Mouse (Mus musculus) cerebellum, postnatal 14 days (tissue): ENCODE results near the gene Gpr19.

Source experiments
- DNase-seq, 2 experiments: peaks; one replicate each; pipeline ENCODE4 v3.0.0; 2021; ENCODE audit warnings: mixed read lengths in 2 of 2

Gene Gpr19

DNA sequence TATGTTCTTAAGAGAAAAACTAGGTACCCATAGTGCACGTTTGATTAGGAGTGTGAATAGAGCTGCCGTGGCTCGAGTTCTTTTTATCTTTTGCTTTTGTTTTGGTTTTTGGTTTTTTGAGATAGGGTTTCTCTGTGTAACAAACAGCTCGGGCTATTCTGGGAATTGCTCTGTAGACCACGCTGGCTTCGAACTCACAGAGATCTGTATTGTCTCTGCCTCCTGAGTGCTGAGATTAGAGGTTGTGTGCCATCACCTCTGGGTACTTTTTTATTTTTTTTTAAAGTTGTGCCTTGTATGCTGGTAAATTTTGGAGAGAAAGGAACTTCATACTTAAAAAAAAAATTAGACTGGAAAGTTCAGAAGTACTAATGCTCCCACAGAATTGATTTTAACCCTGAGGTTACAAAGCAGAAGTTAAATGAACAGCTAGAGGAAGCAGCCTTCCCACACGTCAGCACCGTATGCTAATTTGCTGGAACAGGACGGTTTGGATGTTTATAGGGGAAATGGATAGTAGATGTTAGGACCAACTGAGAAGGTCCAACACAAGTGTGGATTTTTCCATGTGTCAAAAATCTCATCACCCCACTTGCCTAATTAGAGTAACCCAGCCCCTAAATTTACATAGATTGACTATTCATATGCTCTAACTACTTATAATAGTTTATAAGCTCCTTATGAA, 24.3 kb upstream of the Gpr19 start:
- no peak for DNase-seq

DNA sequence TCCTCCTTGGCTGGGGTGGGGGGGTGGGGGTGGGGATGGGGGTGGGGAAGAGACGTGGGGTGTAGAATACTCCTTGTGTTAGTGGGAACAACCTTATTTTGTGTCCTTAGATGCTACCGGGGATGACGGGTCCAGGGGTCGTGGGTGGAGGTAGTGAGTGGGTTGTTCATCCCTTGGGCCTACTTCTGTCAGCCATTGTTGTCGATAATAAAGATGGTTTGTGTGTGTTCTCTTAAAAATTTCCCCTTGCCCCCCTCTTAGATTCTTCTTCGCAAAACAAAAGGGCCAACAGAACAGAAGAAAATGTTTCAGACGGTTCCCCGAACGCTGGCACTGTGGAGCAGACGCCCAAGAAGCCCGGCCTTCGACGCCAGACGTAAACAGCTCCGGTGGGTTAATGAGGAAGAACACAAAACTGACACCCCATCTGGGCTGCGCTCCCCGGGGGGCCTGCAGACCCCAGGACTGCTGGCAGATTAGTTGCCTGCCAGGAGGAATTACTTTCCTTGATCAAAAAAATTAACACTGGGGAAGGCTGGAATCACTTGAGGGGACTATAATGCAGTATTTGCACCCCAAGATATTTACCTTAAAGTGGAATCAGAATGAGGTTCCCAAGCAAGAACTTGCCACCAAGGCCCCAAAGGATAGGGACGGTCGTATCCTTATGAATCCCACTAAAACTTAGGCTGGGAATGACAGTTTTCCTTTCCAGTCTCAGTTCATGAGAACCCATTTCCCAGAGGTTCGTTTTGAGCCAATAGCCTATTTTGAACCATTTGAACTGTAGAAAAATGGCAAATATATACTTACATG, 23.5 kb upstream of the Gpr19 start:
- peak; percentile 45 to 56 for DNase-seq

DNA sequence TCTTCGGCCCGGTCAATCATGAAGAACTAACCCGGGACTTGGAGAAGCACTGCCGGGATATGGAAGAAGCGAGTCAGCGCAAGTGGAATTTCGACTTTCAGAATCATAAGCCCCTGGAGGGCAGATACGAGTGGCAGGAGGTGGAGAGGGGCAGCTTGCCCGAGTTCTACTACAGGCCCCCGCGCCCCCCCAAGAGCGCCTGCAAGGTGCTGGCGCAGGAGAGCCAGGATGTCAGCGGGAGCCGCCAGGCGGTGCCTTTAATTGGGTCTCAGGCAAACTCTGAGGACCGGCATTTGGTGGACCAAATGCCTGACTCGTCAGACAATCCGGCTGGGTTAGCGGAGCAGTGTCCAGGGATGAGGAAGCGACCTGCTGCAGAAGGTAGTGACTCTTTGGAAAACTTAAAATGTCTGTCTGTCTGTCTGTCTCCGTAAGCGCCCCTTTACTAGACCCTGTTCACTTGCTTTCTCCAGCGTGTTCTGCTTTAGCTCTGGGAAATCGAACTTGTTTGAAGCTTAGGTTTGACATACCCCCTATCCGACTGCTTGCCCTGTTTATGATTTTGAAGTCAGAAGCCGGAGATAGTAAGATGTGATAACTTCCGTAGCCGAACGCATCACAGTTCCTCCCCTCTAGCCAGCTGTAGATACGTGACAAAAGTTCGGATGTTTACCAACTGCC, 22.8 kb upstream of the Gpr19 start:
- peak; percentile 84 to 86 for DNase-seq

DNA sequence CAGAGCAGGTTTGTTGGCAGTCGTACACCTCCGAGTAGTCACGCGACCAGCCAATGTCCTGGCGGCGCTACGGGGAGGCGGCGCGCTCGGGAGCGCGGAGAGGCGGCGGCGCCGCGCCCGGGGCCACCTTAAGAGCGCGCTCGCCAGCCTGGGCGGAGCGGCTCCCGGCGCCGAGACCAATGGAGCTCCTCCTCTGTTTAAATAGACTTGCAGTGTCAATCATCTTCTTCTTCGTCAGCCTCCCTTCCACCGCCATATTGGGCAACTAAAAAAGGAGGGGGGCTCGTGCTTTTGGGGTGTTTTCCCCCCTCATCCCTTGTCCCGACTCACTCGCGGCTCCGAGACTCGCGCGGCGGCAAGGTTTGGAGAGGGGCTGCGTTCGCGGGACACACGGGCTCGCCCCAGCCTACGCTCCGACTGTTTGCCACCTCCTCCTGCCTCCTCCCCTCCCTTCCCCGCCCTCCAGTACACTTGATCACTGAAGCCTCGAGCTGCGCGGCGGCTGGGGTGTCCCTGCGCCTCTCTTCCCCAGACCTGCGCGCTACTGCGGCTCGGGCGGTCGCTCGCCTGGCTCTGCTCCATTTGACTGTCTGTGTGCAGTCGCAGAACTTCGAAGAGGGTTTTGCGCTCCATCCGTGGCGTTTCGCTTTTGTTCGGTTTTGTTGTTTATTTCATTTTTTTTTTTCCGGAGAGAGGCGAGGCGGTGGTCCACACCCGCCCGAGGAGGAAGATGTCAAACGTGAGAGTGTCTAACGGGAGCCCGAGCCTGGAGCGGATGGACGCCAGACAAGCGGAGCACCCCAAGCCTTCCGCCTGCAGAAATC, 22.0 kb upstream of the Gpr19 start, which contains the start of gene Cdkn1b:
Gene Cdkn1b, plus strand, starts transcription at position 212 of the 824 bp plus-strand sequence.
- peak; percentile 93 to 95 for DNase-seq

DNA sequence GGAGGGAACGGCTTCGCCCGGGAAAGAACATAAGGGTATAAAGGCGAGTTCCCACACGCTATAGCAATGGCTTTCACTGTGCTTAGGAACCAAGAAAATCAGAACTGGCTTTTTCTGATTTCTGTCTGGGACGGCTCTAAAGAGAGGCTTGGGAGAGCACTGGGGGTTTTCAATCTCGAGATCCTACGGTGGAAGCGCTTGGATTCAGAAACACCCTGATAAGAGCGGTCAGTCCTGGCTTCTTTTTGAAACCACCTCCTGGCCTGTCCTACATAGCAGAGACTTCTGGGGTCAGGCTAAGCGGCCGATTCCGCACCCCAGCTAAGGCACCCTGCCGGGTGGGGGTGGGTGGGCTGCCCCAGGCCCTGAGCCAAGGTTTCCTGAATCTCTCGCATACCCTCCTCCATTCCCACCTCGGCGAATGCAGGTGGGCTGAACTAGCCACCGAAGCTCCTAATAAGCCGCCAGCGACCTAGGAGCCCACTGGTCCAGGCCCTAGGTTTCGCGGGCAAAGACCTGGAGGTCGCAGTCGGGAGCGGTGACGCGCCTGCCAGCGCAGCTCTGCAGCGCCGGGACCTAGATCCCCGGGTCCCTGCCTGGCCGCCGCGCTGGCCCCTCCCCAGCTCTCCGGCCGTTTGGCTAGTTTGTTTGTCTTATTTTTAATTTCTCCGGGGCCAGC, 21.3 kb upstream of the Gpr19 start:
- DNase-seq, result no peak

DNA sequence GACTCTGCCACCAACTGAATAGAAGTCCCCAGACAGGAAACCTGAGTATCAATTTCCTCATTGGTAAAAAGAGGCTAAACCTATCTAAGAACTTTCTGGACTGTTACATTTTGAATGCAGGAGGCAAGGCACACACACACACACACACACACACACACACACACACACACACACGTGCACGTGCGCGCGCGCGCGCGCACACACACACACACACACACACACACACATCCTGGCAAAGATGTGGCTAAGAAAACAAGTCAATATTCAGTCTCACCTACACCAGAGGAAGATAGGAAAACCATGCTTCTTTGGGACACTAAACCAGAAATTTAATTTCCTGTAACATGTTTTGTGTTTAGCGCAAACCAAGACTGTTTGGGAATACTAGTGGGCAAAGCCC, 20.4 kb upstream of the Gpr19 start:
- DNase-seq, result no peak

DNA sequence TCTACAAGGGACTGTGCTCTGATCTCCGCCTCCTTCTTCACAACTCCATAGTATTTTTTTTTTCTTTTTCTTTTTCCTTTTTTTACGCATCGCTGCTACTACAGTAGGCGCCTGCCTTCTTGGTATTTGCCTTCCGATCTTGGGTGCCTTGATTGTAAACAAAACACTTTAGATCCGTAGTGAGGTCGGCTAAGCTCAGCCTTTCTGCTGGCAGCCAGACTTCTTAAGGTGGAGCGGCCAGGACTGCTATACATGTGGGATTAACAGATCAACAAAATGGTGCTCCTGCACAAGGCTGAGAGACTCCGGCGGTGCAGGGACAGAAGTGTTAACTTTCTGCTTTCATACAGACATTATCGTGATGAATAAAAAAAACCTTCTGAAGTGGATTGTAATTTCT, 18.7 kb upstream of the Gpr19 start:
- peak; percentile 50 to 58 for DNase-seq

DNA sequence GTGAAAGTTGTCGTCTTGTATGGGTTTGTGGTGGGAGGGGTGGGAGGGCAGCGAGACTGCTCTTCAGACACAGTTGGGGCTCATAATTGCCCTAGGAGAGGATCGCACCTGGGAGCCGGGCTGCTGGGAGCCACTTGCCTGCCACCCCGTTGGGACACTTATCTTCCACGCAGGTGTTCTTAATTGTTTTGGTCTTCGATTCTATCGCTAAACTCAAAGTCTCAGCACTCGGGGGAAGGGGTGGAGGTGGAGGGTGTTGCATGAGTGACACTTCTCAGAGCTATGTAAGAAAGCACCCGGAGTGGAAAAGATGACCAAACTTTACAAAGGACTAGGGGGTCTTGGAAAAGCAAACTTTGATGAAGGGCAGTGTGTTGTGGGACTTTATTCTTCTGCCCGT, 18.3 kb upstream of the Gpr19 start:
- no peak for DNase-seq

DNA sequence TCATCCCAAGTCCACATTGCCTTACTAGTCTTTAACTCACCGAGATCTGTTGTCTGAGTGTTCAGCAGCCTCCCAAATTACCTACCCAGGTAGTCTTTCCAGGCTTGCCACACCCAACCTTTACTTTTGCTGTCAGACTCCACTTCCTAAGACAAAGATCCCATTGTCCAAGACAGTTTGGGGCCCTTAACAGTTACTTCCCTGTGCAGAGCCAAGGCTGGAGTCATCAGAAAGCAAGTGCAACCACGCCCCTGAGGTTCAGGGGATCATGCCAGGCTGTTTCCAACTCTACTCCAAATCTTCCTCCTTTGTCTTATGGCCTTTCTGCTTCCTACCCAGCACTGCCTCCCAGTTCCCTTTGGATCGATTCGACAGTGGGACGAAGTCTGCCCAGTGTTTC, 16.1 kb upstream of the Gpr19 start:
- no peak for DNase-seq

DNA sequence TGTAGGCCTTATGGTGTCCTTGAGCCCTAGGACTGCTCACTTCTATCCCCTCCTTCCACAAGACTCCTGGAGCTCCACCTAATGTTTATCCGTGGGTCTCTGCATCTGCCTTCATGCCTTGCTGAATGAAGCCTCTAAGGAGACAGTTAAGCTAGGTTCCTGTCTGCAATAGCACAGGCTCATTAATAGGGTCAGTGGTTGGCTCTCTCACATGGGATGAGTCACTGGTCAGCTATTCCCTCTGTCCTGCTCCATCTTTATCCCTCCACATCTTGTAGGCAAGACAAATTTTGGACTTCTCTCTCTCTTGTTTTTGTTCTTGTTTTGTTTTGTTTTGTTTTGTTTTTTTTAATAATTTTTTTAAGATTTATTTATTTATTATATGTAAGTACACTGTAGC, 7.4 kb upstream of the Gpr19 start:
- no peak for DNase-seq

DNA sequence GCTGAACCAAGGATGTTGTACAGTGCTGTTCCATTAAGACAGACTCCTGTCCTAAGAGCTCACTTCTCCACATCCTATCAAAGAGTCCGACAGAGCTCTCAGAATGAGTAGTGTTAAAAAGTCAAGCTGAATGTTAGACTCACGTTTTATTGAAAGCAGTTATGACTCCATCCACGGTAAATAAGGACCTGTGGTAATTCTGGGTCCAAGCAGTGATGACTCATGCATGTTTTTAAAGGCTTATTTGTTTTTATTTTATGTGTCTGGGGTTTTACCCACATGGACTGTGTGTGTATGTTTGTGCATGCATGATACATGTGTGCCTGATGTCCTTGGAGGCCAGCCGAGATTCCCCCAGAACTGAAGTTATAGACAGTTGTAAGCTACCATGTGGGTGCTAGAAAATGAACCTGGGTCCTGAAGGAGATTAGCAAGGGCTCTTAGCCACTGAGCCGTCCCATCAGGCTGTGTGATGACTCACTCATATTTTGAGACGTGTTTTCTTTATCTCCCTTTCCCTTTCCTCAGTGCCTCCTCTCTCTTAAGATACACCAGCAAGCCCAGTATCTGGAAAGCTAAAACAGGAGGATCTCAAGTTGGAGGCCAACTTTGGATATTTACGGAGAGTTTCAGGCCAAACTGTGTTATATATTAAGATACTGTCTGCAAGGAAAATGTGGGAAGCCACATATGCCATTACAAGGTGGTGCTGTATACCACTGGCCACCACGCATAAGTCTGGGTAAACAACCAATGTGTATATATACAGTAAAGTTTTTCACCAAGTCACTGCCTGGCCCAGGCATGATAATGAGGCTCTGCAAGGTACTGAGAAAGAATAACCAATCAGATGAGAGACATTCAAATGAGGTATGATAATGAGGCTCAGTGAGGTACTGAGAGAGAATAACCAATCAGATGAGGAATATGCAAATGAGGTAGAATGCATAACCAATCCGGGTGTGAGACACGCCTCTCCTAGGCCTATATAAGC, 5.8 kb upstream of the Gpr19 start:
- DNase-seq, result no peak

DNA sequence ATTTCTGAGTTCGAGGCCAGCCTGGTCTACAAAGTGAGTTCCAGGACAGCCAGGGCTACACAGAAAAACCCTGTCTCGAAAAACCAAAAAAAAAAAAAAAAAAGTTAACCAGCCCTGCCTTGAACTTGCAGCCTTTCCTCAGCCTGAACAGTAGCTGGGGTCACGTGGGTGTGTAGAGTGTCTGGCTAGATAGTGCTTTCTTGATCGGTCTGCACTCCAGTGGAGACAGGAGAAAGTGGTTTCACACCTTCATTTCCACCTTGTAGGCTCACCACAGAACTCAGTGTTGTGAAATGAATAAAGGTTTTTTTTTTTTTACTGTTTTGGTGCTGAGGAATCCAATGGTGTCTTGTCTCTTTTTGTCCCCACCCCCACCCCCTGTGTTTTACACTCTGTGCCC, 5.0 kb upstream of the Gpr19 start:
- DNase-seq, result no peak

DNA sequence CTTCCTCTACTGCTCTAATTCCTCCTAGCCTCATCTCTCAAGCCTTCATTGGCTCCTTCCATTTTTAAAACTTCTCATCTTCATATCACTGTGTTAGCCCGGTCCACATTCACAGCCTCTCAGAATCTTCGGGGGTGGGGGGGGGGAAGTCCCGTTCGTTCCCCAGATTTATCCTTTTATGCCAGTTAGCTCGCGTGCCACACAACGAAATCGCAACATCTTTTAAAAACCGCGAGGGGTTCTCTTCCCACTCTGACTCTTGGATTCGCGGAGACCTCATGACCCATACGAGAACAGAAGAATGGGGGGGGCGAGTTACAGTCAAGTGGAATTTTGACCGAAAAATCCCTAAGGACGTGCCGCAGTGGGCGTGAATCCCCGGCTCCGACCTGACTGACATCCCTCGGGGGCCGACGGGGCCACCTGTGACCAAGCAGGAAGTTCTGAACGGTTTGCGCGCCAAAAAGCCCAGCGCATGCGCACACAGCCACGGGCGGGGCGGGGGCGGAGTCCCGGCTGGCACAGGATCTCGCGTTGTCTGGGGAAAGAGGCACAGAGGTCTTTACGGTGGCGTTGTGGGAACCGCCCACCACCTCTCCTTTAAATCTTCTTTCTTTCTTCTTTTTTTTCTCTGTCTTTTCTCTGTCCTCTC, 809 bp downstream of the Gpr19 start:
- peak; percentile 98 to 99 for DNase-seq

DNA sequence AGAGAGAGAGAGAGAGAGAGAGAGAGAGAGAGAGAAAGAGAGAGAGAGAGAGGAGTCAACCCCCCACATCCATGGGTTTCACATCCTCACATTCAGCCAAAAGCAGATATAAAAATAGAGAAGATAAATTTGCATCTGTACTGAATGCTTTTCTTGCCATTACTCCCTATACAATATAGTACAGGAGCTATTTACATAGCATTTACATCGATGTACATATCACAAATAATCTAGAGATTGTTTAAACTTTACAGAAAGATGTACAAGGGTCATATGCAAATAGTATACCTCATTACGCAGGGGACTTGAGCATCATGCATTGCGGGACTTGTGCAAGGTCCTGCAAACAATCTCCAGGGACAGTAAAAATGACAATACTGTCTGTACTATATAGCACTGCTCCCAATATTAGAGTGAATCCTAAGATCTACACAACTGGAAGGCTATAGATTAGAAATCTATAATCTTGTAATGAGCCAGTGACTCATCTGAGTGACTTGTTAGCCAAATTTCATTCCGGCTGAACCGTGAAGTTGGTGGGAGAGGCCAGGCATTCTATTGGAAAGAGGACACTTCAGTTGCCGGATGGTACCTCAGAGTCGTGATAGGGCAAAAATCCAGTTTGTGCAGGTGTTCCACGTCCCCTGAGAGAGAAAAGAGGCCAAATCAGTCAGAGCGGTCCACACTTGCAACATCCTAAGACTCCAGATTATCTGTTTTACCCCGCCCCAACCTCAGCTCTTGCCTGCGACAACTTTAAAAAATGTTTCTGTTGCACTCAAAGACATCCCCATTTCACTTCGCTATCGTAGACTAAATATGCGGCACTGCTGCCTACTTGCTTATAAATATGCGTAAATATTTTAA, 1.6 kb downstream of the Gpr19 start:
- DNase-seq, result no peak

DNA sequence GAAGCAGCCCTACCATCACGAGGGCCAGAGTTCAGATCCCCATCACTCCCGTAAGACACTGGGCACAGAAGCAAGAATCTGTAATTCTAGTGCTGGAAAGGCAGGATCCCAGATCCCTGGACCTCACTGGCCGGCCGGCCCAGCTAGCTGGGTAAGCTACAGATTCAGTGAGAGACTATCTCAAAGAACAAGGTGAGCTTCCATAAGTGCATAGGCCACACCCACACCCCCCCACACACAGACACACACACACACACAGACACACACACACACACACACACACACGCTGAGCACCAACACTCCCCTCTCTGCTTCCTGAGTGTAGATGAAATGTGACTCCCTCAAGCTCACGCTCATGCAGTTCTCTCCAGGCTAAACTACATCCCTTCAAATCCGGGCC, 7.9 kb downstream of the Gpr19 start:
- no peak for DNase-seq

DNA sequence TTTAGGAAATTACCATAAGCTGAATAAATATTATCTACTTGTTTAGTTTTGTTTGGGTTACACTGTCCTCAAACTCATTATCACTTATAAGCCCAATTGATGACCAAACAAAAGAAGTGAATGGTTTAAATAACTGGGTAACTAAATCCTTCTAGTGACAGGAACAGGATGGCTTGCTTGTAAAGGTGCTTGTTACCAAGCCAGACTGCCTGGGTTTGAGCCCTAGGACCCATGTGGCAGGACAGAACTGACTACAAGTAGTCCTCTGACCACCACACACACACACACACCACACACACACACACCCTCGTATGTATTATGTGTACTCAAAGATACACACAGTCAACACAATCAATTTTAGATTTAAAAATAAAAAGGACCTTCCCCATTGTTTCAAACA, 8.6 kb downstream of the Gpr19 start:
- no peak for DNase-seq

DNA sequence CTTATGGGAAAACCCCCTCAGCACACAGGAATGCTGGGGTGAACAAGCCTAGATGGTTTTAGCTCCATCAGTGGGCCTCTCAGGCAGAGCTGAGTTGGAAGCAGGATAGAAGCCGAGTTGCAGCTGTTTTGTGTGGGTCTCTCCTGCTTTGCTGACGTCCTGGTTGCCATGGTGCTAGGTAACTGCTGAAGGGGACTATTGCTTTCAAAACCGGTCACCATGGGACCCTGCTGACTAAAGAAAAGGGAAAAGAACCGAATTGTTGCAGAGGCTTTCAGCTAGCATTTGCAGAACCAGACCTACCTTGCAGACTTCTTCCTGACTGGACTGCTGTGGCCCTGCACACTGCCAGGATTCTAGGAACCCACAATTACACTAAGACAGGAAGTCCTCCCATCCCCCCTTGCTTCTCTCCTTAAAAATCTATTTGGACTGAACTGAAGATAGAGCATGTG, 9.8 kb downstream of the Gpr19 start:
- peak; percentile 43 to 50 for DNase-seq

DNA sequence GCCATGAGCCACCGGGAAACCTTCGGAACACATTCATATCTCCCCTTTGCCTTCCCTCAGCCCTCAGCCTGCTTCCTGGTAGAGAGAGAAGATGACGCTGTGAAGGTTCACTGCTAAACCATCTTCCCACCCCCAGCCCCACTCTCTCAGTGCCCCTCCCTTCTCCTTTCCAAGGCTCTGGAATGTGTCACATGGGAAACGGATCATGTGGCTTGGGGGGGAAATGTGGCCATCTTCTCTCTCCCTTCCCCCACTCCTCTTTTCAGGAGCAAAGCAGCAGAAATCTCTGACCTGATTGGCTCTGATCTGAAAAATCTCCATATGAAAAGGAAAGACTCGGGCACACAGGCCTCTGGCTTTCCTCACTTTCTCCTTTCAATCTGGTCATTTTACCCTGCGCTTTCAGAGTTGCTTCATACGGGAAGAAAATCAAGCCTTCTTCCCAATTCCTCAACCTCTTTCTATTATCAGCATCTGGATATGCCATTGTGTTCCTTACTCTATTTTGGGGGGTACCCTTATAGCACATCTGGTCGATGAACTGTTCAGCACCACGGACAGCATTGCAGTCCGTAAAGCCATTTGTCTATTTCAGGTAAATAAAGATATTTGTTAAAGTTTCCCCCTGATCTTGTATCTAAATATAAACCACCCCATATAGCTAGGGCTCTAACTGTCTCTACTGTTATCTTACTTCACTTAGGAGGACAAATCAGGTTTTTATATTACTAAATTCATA, 10.5 kb downstream of the Gpr19 start:
- DNase-seq, result peak; percentile 89 to 92

DNA sequence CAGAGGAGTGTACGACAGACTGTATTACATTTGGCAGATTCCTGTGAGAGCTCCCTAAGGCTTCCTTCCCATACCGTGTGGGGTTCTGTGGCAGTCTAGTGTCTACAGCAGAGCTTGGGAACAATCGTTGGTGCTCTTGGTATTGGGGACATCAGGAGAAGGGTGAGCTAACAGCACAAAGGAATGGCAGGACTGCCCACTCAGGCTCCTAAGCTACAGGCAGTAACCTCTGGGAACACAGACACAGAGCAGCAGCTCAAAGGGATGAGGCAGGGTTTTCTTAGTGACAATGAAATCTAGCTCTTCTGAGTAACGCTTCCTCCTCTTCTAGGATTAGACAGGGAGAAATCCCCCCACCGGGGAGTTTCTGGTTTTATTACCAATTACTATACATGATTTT, 11.4 kb downstream of the Gpr19 start:
- DNase-seq, result peak; percentile 49 to 62
